Mouse (Mus musculus): ENCODE data around the gene Tmem63c. TPM values are rescaled to one million over a fixed set of nuclear protein-coding genes. Genes with fewer than 3 reads are reported as not detected.

The Tmem63c gene
- polyA plus RNA-seq, 1 experiment from 2014 or later: 0.04 TPM

DNA sequence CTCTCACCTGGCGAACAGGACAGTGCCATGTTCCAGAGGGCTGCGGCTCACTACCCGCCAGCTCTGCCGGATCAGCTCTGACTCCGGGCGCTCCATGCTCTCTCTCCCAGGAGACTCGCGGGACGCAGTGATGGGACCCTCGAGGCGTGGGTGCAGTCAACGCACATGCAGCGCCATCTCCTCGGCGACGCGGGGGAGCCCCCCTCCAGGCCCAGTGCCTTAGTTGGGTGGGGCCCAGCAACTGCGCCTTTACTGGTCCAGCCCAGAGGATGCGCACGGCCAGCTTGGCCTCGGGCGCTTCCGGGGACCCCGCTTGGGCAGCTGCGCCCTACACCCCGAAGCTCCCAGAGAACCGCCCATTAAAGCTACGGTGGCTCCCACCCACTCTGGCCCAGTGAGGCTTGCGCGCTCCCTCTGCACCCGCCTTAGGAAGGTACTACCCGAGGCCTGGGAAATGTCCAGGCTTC is 81.1 kb downstream of the Tmem63c start, which contains the start of gene Ngb:
Gene Ngb (minus strand): TSS at position 375 of the 467 bp plus-strand sequence.
- H3K36me3 ChIP-seq (ENCODE audit: insufficient read depth, low read length): no peaks in the 10 kb centered on the region
- peaks cover 30% of the 10 kb centered on the region for H3K27me3 ChIP-seq (ENCODE audit: insufficient read depth, low read length)
- peak within 1 kb of the TSS; percentile 57 for H3K4me2 ChIP-seq (replicated peaks; ENCODE audit: low read depth, low read length)
- H3K4me3 ChIP-seq (ENCODE audit: low read length): peak within 1 kb of the TSS; percentile 40
- peaks cover 7% of the 10 kb centered on the region for H3K4me1 ChIP-seq (ENCODE audit: insufficient read depth, low read length)
- H3K27ac ChIP-seq (ENCODE audit: low read length): no peak within 1 kb of the TSS
- H3K9ac ChIP-seq (replicated peaks; ENCODE audit: low read length): no peak within 1 kb of the TSS; the same call in 1 of the 2 replicates
- H3K9me3 ChIP-seq (ENCODE audit: low read length): no peaks in the 10 kb centered on the region
- 2% methylated on average over 32 of the region's 32 CpGs for WGBS
- peak; percentile 61; the same call in 1 of the 2 replicates for ATAC-seq (ENCODE audit: low FRiP score, low TSS enrichment)

DNA sequence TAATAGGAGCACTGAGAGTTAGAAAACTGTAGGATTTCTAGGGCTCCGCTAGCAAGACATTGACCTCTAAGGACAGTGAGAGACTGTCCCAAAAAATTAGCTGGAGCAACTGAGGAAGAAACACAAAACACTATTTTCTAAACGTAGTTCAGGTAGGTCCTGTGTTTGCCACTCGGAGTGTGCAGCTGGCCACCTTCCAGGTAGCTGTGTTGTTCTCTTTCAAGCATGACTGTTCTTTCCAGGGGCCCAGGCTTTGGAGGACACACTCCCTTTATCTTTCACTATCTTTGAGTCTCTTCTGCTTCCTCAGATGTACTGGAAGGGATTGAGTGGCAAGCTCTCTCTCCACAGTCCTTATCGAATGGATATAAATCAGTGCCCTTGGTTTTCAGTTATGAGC is 82.3 kb downstream of the Tmem63c start:
- no peaks in the 10 kb centered on the region for H3K36me3 ChIP-seq (ENCODE audit: insufficient read depth, low read length)
- peaks cover 30% of the 10 kb centered on the region for H3K27me3 ChIP-seq (ENCODE audit: insufficient read depth, low read length)
- H3K4me1 ChIP-seq (ENCODE audit: insufficient read depth, low read length): peaks cover 7% of the 10 kb centered on the region
- 85% methylated on average over 4 of the region's 4 CpGs for WGBS
- ATAC-seq (ENCODE audit: low FRiP score, low TSS enrichment): no peak
- H3K4me2 ChIP-seq (replicated peaks; ENCODE audit: low read depth, low read length): no peak overlapping the region
- H3K9ac ChIP-seq (replicated peaks; ENCODE audit: low read length): no peak overlapping the region
- no peaks in the 10 kb centered on the region for H3K9me3 ChIP-seq (ENCODE audit: low read length)
- H3K4me3 ChIP-seq (ENCODE audit: low read length): no peak overlapping the region
- H3K27ac ChIP-seq (ENCODE audit: low read length): no peak overlapping the region

DNA sequence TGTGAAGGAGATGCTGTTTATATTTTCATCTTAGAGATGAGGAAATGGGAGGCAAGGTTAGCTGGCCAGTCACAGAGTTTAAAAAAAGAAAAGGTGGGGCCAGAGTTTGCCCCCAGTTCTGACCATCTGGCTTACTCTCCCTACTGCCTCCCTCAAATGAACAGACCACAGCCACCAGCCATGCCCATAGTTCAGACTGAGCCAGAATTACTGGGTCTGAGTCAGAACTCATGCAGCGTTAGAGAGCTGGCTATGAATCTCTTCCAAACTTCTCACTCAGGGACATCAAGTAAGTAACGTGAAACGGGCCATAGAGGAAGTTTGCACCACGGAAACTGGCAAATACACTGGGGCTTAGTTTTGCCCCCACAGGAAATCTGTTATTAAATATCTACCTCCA is 83.7 kb downstream of the Tmem63c start:
- Histone ChIP-seq H3K4me3 (ENCODE audit: low read length) (no peak overlapping the region), H3K36me3 (ENCODE audit: insufficient read depth, low read length) (0 out of 2 replicates have a peak, but pooled peaks cover 6% of the 10 kb centered on the region), H3K27me3 (ENCODE audit: insufficient read depth, low read length) (peaks cover 30% of the 10 kb centered on the region), H3K4me2 (replicated peaks; ENCODE audit: low read depth, low read length) (no peak overlapping the region), H3K9ac (replicated peaks; ENCODE audit: low read length) (no peak overlapping the region), H3K27ac (ENCODE audit: low read length) (no peak overlapping the region), H3K9me3 (ENCODE audit: low read length) (no peaks in the 10 kb centered on the region), H3K4me1 (ENCODE audit: insufficient read depth, low read length) (peaks cover 7% of the 10 kb centered on the region)
- 81% methylated on average over 4 of the region's 4 CpGs for WGBS
- ATAC-seq (ENCODE audit: low FRiP score, low TSS enrichment): no peak

DNA sequence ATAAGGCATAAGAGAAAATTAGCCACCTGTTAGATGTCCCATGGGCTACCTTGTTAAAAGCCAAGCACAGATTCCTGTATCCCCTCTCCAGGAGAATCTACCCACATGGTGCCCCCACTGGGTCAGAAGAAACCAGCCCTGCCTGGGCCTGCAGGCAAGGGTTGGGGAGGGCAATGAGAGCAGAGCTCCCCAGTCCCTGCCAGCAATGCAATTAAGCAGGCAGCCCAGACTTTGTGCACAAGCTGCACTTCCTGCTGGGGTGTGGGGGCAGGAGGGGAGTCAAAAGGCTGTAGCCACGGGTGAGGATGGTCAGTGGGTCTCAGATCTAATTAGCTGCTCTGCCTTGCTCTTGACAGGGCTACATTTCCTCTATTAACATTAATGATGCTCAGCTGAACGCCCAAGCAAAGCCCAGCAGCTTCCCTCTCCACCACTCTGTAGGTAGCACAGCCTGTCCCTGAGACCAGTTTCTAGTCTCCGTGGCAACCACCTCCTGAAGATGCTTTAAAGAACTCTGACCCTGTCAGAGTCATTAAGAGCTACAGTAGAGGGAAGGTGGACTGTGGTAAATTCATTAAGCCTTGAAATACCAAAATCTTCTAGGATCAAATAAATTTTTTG is 86.3 kb downstream of the Tmem63c start:
- H3K4me3 ChIP-seq (ENCODE audit: low read length): no peak overlapping the region
- H3K4me2 ChIP-seq (replicated peaks; ENCODE audit: low read depth, low read length): no peak overlapping the region
- H3K27me3 ChIP-seq (ENCODE audit: insufficient read depth, low read length): peaks cover 7% of the 10 kb centered on the region
- H3K9ac ChIP-seq (replicated peaks; ENCODE audit: low read length): no peak overlapping the region
- ATAC-seq (ENCODE audit: low FRiP score, low TSS enrichment): no peak
- H3K9me3 ChIP-seq (ENCODE audit: low read length): no peaks in the 10 kb centered on the region
- H3K36me3 ChIP-seq (ENCODE audit: insufficient read depth, low read length): peaks cover 18% of the 10 kb centered on the region; the same call in 1 of the 2 replicates
- H3K27ac ChIP-seq (ENCODE audit: low read length): no peak overlapping the region
- 33% methylated on average over 3 of the region's 3 CpGs for WGBS
- no peaks in the 10 kb centered on the region; the same call in 1 of the 2 replicates for H3K4me1 ChIP-seq (ENCODE audit: insufficient read depth, low read length)

DNA sequence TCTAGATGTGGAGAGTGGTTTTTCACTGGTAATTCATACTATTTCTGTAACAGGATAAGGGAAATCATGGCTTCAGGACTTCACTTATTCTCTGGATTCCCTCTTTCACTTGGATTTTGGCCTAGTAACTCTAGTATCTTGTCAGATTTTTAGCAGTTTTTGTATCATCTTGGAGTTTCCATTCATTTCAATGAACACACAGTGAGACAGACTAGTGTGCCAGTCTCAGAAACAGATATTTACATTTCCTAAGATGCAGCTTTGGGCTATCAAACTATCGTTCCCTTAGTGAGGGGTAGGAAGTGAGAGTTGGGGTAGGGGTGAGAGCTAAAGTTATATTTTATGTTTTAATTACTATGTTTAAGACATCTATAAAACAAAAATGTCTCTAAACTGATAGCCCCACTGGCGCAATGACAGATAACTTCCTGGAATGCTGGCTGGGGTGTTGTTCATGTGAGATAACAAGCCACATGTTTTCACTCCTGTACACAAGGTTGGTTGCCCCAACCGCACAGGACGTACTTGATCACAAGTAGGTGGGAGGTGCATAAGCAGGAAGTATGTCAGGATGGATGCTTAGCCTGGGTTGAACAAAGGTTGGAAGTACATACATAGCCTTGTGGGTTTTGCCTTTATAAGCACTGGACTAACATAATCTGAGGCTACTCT is 100.9 kb downstream of the Tmem63c start:
- ATAC-seq (ENCODE audit: low FRiP score, low TSS enrichment): no peak
- Histone ChIP-seq H3K36me3 (ENCODE audit: insufficient read depth, low read length) (peaks cover 24% of the 10 kb centered on the region), H3K27me3 (ENCODE audit: insufficient read depth, low read length) (no peaks in the 10 kb centered on the region), H3K4me3 (ENCODE audit: low read length) (no peak overlapping the region), H3K9me3 (ENCODE audit: low read length) (no peaks in the 10 kb centered on the region), H3K27ac (ENCODE audit: low read length) (no peak overlapping the region), H3K9ac (replicated peaks; ENCODE audit: low read length) (no peak overlapping the region), H3K4me2 (replicated peaks; ENCODE audit: low read depth, low read length) (no peak overlapping the region), H3K4me1 (ENCODE audit: insufficient read depth, low read length) (no peaks in the 10 kb centered on the region)
- 66% methylated on average over 4 of the region's 4 CpGs for WGBS

DNA sequence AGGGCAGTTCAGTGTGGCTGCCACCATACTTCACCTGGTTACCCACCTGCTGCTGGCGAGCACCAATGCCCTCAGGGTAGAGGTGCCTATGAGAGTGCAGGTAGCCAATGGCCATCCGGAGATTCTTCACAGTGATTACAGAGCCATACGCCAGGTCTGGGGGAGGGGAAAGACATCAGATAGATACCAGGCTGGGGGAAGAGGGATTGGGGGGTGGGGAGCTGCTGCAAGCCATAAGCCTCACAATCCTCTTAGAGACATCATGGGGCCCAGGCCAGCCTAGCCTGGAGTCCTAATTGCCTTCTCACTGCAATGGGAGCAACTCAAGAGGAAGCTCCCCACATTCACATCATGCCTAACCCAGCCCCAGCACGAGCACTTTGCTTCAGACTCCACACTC is 106.1 kb downstream of the Tmem63c start:
- Histone ChIP-seq H3K4me3 (ENCODE audit: low read length) (no peak overlapping the region), H3K9ac (replicated peaks; ENCODE audit: low read length) (no peak overlapping the region), H3K4me1 (ENCODE audit: insufficient read depth, low read length) (no peaks in the 10 kb centered on the region), H3K9me3 (ENCODE audit: low read length) (no peaks in the 10 kb centered on the region), H3K36me3 (ENCODE audit: insufficient read depth, low read length) (peaks cover 20% of the 10 kb centered on the region), H3K27me3 (ENCODE audit: insufficient read depth, low read length) (no peaks in the 10 kb centered on the region), H3K27ac (ENCODE audit: low read length) (no peak overlapping the region), H3K4me2 (replicated peaks; ENCODE audit: low read depth, low read length) (no peak overlapping the region)
- 60% methylated on average over 4 of the region's 4 CpGs for WGBS
- ATAC-seq (ENCODE audit: low FRiP score, low TSS enrichment): no peak

DNA sequence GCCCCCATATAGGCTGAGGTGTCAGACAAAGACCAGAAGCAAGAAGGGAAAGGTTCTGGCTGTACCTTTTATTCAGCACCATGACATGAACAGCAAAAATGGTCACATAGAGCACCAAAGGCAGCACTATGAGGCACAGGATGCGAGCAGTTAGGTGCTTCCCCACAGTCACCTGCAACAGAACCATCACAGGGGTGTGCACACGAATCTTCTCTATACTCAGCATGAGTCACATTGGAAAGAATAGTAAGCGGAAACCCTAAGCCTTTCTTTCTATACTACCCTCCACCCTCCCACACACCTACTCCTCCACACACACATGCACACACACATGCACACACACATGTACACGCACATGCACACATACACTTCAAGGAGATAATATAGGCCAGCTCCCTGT is 109.1 kb downstream of the Tmem63c start:
- peaks cover 12% of the 10 kb centered on the region for H3K36me3 ChIP-seq (ENCODE audit: insufficient read depth, low read length)
- WGBS: 90% methylated on average over 4 of the region's 4 CpGs
- no peak for ATAC-seq (ENCODE audit: low FRiP score, low TSS enrichment)
- no peak overlapping the region for H3K9ac ChIP-seq (replicated peaks; ENCODE audit: low read length)
- H3K9me3 ChIP-seq (ENCODE audit: low read length): no peaks in the 10 kb centered on the region
- H3K27me3 ChIP-seq (ENCODE audit: insufficient read depth, low read length): no peaks in the 10 kb centered on the region
- no peaks in the 10 kb centered on the region for H3K4me1 ChIP-seq (ENCODE audit: insufficient read depth, low read length)
- no peak overlapping the region for H3K27ac ChIP-seq (ENCODE audit: low read length)
- no peak overlapping the region for H3K4me2 ChIP-seq (replicated peaks; ENCODE audit: low read depth, low read length)
- H3K4me3 ChIP-seq (ENCODE audit: low read length): no peak overlapping the region

DNA sequence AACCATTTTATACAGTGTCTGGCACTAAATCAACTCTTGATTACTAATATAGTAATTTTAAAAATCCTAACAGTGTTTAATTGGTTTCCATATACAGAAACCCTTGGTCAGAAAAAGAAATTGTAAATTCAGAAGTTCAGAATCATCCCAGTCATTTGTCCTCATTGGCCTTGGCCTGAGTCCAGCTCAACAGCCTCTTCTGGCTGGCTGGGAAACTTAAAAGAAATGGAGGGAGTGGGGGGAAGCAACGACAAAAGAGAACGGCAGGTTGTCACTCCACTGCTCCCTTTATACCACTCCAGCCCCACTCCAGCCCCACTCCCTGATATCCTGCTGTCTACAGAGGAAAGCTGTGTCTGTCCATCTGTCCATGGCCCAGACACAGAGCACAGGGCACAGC is 110.0 kb downstream of the Tmem63c start:
- no peak overlapping the region for H3K27ac ChIP-seq (ENCODE audit: low read length)
- H3K4me2 ChIP-seq (replicated peaks; ENCODE audit: low read depth, low read length): no peak overlapping the region
- no peaks in the 10 kb centered on the region for H3K27me3 ChIP-seq (ENCODE audit: insufficient read depth, low read length)
- WGBS: 71% methylated on average over 2 of the region's 2 CpGs
- H3K36me3 ChIP-seq (ENCODE audit: insufficient read depth, low read length): peaks cover 12% of the 10 kb centered on the region
- H3K4me1 ChIP-seq (ENCODE audit: insufficient read depth, low read length): no peaks in the 10 kb centered on the region
- H3K9ac ChIP-seq (replicated peaks; ENCODE audit: low read length): no peak overlapping the region
- ATAC-seq (ENCODE audit: low FRiP score, low TSS enrichment): no peak
- no peaks in the 10 kb centered on the region for H3K9me3 ChIP-seq (ENCODE audit: low read length)
- no peak overlapping the region for H3K4me3 ChIP-seq (ENCODE audit: low read length)

DNA sequence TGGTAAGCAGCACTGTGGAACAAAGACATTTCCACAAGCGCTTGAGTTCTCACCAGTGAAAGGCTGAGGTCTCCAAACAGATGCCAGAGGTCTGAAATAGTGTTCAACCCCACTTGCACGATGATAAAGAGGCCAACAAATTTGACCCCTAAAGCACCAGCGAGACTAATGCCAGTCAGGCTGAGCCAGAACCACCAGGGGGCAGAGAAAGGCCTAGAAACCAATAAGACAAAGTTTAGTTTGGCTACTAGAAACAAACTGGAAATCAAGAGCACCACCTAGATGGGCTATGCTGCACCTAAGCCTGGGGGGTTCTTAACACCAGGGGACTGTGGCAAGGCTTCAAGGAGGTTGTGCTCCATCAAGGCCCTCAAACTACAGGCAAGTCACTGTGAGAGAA is 110.5 kb downstream of the Tmem63c start:
- H3K27me3 ChIP-seq (ENCODE audit: insufficient read depth, low read length): no peaks in the 10 kb centered on the region
- no peaks in the 10 kb centered on the region for H3K9me3 ChIP-seq (ENCODE audit: low read length)
- no peak overlapping the region for H3K27ac ChIP-seq (ENCODE audit: low read length)
- no peaks in the 10 kb centered on the region for H3K4me1 ChIP-seq (ENCODE audit: insufficient read depth, low read length)
- ATAC-seq (ENCODE audit: low FRiP score, low TSS enrichment): no peak
- 67% methylated on average over 3 of the region's 3 CpGs for WGBS
- no peak overlapping the region for H3K4me2 ChIP-seq (replicated peaks; ENCODE audit: low read depth, low read length)
- peaks cover 12% of the 10 kb centered on the region for H3K36me3 ChIP-seq (ENCODE audit: insufficient read depth, low read length)
- H3K9ac ChIP-seq (replicated peaks; ENCODE audit: low read length): no peak overlapping the region
- H3K4me3 ChIP-seq (ENCODE audit: low read length): no peak overlapping the region

DNA sequence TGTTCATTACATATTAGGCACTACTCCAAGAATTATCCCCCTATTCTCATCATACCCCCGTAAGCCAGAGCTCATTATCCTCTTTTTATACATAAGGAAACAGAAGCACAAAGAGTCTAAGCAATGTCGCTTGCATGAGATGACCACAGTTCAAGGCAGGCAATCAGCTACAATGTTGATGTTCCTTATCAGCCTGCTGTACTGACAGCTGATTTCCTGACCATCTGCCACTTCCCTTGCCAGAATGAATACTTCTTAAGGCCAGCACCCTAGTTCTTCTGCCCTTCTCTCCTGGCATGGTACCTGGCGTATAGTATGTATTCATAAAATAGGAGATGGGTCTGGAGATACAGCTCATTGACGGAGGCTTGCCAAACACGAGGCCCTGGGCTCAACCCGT is 111.1 kb downstream of the Tmem63c start:
- Histone ChIP-seq H3K9ac (replicated peaks; ENCODE audit: low read length) (no peak overlapping the region), H3K9me3 (ENCODE audit: low read length) (no peaks in the 10 kb centered on the region), H3K27me3 (ENCODE audit: insufficient read depth, low read length) (no peaks in the 10 kb centered on the region), H3K4me1 (ENCODE audit: insufficient read depth, low read length) (no peaks in the 10 kb centered on the region), H3K27ac (ENCODE audit: low read length) (no peak overlapping the region), H3K4me2 (replicated peaks; ENCODE audit: low read depth, low read length) (no peak overlapping the region), H3K4me3 (ENCODE audit: low read length) (no peak overlapping the region), H3K36me3 (ENCODE audit: insufficient read depth, low read length) (peaks cover 12% of the 10 kb centered on the region)
- WGBS: 90% methylated on average over 6 of the region's 6 CpGs
- ATAC-seq (ENCODE audit: low FRiP score, low TSS enrichment): no peak
